In genomic region chr2:180533237-180533636, GRCm38 (mm10) we compare ENCODE assay signal across 19 mouse cellular contexts. TPM values are rescaled to one million over a fixed set of nuclear protein-coding genes. Genes with fewer than 3 reads are reported as not detected.
"Had no signal": no experiment of that assay in that cellular context is flagged by ENCODE, and none has a peak within 500 bp of the region (broad histone marks: within the 10 kb centered on the region; RNA-seq: fewer than 3 reads in every experiment).

No protein-coding gene starts in this region.

- ATAC-seq: liver, postnatal 0 days; lung, postnatal 0 days; midbrain, embryonic 16.5 days had no signal

- H3K27me3 ChIP-seq: kidney, embryonic 15.5 days had no signal

- H3K36me3 ChIP-seq: kidney, embryonic 15.5 days; limb, embryonic 12.5 days; limb, embryonic 15.5 days; midbrain, embryonic 10.5 days had no signal

- H3K9me3 ChIP-seq: kidney, embryonic 15.5 days; limb, embryonic 12.5 days; limb, embryonic 15.5 days; megakaryocyte, embryonic 14.5 days; midbrain, embryonic 10.5 days had no signal

- H3K9ac ChIP-seq: kidney, embryonic 15.5 days; limb, embryonic 12.5 days; limb, embryonic 15.5 days; liver, embryonic 14.5 days; liver, postnatal 0 days; lung, embryonic 14.5 days had no signal

- H3K4me3 ChIP-seq: kidney, embryonic 15.5 days; limb, embryonic 12.5 days; limb, embryonic 15.5 days; megakaryocyte, embryonic 14.5 days; midbrain, embryonic 10.5 days had no signal

- H3K4me2 ChIP-seq: kidney, embryonic 15.5 days; limb, embryonic 12.5 days; limb, embryonic 15.5 days; liver, embryonic 11.5 days; lung, embryonic 14.5 days had no signal

- DNase-seq: kidney, adult 8-10 months; kidney, postnatal 10 days; kidney, postnatal 36 days; left cerebral cortex, postnatal 4 days; liver, postnatal 0 days; lung, embryonic 14.5 days; thymus, postnatal 25 days had no signal

- H3K27ac ChIP-seq: kidney, embryonic 15.5 days; limb, embryonic 12.5 days; limb, embryonic 15.5 days; liver, embryonic 14.5 days; macrophage; stomach, postnatal 0 days had no signal

RNA-seq across cellular contexts. Expression of gene Ntsr1, which starts 33.5 kb away (rescaled TPM):
- polyA plus RNA-seq: liver, postnatal 0 days; macrophage; spleen, adult 2 months had no signal
